Mouse (Mus musculus) hematopoietic stem cell, adult 5-6 weeks (primary cell): ENCODE results near the gene Gm9944. TPM values are rescaled to one million over a fixed set of nuclear protein-coding genes. Genes with fewer than 3 reads are reported as not detected.

ENCODE experiments used
- total RNA-seq: library from RNA; stranded (forward); fragments of 172-1452, 232-1000 nt; gene quantifications from 2 replicates; pipeline ENCODE4 v1.2.3, GENCODE M21; 2017

Gm9944 gene
- total RNA-seq, 1 experiment from 2014 or later = not detected

Other genes starting within 250 kb of the Gm9944 start
- gene C87977, start 240.0 kb downstream of the Gm9944 start, total RNA-seq = not detected in 2 replicates
- not detected in 2 replicates for gene Pramel5, start 172.8 kb downstream of the Gm9944 start, total RNA-seq
- not detected in 2 replicates for gene Gm13128, start 123.1 kb downstream of the Gm9944 start, total RNA-seq
- not detected in 2 replicates for gene Gm13119, start 95.4 kb downstream of the Gm9944 start, total RNA-seq
- gene Pramef20, start 75.4 kb downstream of the Gm9944 start, total RNA-seq = not detected in 2 replicates
- not detected in 2 replicates for gene Pramef12, start 44.9 kb downstream of the Gm9944 start, total RNA-seq
- gene 1700012P22Rik, start 14.5 kb downstream of the Gm9944 start, total RNA-seq = not detected in 2 replicates
- not detected in 2 replicates for gene Aadacl3, start 10.4 kb upstream of the Gm9944 start, total RNA-seq
- not detected in 2 replicates for gene 9430007A20Rik, start 66.5 kb upstream of the Gm9944 start, total RNA-seq
- not detected in 2 replicates for gene Gm13124, start 111.8 kb upstream of the Gm9944 start, total RNA-seq
- gene Aadacl4, start 160.4 kb upstream of the Gm9944 start, total RNA-seq = not detected in 2 replicates
- not detected in 2 replicates for gene Gm436, start 233.1 kb upstream of the Gm9944 start, total RNA-seq